In the genomic region with DNA sequence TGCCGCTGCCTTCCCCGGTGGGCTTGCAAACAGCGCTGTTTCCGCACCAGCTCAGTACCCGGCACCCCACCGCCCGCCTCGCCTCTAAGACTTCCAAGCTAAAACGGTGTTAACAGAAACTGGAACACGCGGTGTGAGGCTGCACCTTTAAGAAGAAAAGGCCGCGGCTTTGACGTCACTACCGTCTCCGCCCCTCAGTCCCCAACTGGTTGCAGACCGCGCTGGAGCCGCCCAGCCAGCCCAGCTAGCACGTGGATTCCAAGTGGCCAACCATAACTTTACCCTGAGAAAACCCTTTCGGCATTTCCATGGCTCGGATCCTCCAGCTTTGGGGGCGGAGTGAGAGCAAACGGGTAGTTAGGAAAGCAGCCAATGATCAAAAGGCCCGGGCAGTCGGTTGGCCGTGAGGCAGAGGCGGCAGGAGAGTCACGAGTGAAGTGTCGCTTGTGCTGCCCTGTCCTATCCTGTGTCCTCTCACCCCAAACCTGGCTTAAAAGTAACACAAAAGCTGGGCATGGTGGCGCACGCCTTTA, we compare ENCODE assay signal across 7 mouse cellular contexts. TPM values are rescaled to one million over a fixed set of nuclear protein-coding genes. Genes with fewer than 3 reads are reported as not detected.
DNase-seq lines count a peak whose midpoint lies in the region; ATAC-seq and TF ChIP-seq lines count a peak whose summit lies in the region.

No protein-coding gene starts in this region.

- H3K4me2 ChIP-seq in intestine, postnatal 0 days (replicated peaks; ENCODE audit: low read depth) = peak overlapping the region; percentile 87
- peak overlapping the region; percentile 90 for H3K4me2 ChIP-seq in midbrain, embryonic 12.5 days (replicated peaks)

- peaks cover 4% of the 10 kb centered on the region; the same call in 1 of the 2 replicates for H3K27me3 ChIP-seq in embryonic facial prominence, embryonic 10.5 days (replicated peaks; ENCODE audit: low read depth, poor library complexity, severe bottlenecking)
- no peaks in the 10 kb centered on the region for H3K27me3 ChIP-seq in intestine, postnatal 0 days (replicated peaks; ENCODE audit: control insufficient read depth, insufficient read depth, low read length)
- H3K27me3 ChIP-seq in midbrain, embryonic 12.5 days = no peaks in the 10 kb centered on the region; the same call in 1 of the 2 replicates
- no peaks in the 10 kb centered on the region for H3K27me3 ChIP-seq in small intestine, adult 2 months (ENCODE audit: control insufficient read depth, insufficient read depth, low read length)

- peak overlapping the region; percentile 95 for H3K27ac ChIP-seq in embryonic facial prominence, embryonic 10.5 days (replicated peaks)
- peak overlapping the region; percentile 93 for H3K27ac ChIP-seq in intestine, postnatal 0 days (ENCODE audit: low read depth, low read length)
- peak overlapping the region; percentile 85 for H3K27ac ChIP-seq in midbrain, embryonic 12.5 days (replicated peaks)
- H3K27ac ChIP-seq in small intestine, adult 2 months (ENCODE audit: insufficient read depth, low read depth, low read length) = peak overlapping the region; percentile 83

- intact Hi-C loops in left cerebral cortex, postnatal 4 days (cut with DNase I) = loop anchor here (5.0 kb wide), 1 partner anchor 91 kb away; the partner anchor contains the start of gene Ubtf

- under 1% methylated on average over 32 of the region's 32 CpGs for whole genome bisulfite sequencing in embryonic facial prominence, embryonic 10.5 days
- under 1% methylated on average over 32 of the region's 32 CpGs for WGBS in intestine, postnatal 0 days
- WGBS in midbrain, embryonic 12.5 days = under 1% methylated on average over 32 of the region's 32 CpGs
- WGBS in small intestine, adult 2 months = under 1% methylated on average over 32 of the region's 32 CpGs

- H3K4me1 ChIP-seq in embryonic facial prominence, embryonic 10.5 days = peaks cover 58% of the 10 kb centered on the region
- H3K4me1 ChIP-seq in intestine, postnatal 0 days (replicated peaks; ENCODE audit: control insufficient read depth, insufficient read depth, low read length) = peaks cover 2% of the 10 kb centered on the region; the same call in 1 of the 2 replicates
- peaks cover 34% of the 10 kb centered on the region for H3K4me1 ChIP-seq in midbrain, embryonic 12.5 days
- peaks cover 9% of the 10 kb centered on the region for H3K4me1 ChIP-seq in small intestine, adult 2 months (ENCODE audit: control insufficient read depth, insufficient read depth, insufficient read length, low read length)

- DNase-seq in adrenal gland, postnatal 10 days = peak; percentile 97
- DNase-seq in embryonic facial prominence, embryonic 10.5 days (ENCODE audit: low spot score) = peak; percentile 98
- peak; percentile 94 for DNase-seq in gonadal fat pad, adult 2 months (ENCODE audit: low read depth)
- DNase-seq in left cerebral cortex, postnatal 4 days = peak; percentile 97

- H3K9me3 ChIP-seq in embryonic facial prominence, embryonic 10.5 days = no peaks in the 10 kb centered on the region
- H3K9me3 ChIP-seq in intestine, postnatal 0 days (ENCODE audit: control insufficient read depth) = no peaks in the 10 kb centered on the region
- H3K9me3 ChIP-seq in midbrain, embryonic 12.5 days = no peaks in the 10 kb centered on the region

- TF ChIP-seq POLR2A in small intestine, adult 2 months (IDR thresholded peaks at IDR 0.05; ENCODE audit: low read depth, low read length) = peak; percentile 59

- no peak for TF ChIP-seq CTCF in intestine, postnatal 0 days (IDR thresholded peaks at IDR 0.05; ENCODE audit: low read depth)
- TF ChIP-seq CTCF in small intestine, adult 2 months (IDR thresholded peaks at IDR 0.05; ENCODE audit: extremely low read depth, insufficient read length, insufficient replicate concordance, low read depth, low read length) = no peak

- peak; percentile 88 for ATAC-seq in intestine, postnatal 0 days
- peak; percentile 83 for ATAC-seq in midbrain, embryonic 12.5 days (ENCODE audit: low FRiP score, low read depth)

- H3K36me3 ChIP-seq in embryonic facial prominence, embryonic 10.5 days (replicated peaks) = peaks cover 20% of the 10 kb centered on the region
- peaks cover 17% of the 10 kb centered on the region for H3K36me3 ChIP-seq in intestine, postnatal 0 days (ENCODE audit: control insufficient read depth, insufficient read depth)
- H3K36me3 ChIP-seq in midbrain, embryonic 12.5 days = peaks cover 13% of the 10 kb centered on the region
- peaks cover 15% of the 10 kb centered on the region for H3K36me3 ChIP-seq in small intestine, adult 2 months (ENCODE audit: control insufficient read depth, insufficient read depth, low read length)

- H3K4me3 ChIP-seq in embryonic facial prominence, embryonic 10.5 days = peak overlapping the region; percentile 92
- peak overlapping the region; percentile 70 for H3K4me3 ChIP-seq in intestine, postnatal 0 days (ENCODE audit: low read depth, low read length)
- H3K4me3 ChIP-seq in midbrain, embryonic 12.5 days = peak overlapping the region; percentile 83
- peak overlapping the region; percentile 90 for H3K4me3 ChIP-seq in small intestine, adult 2 months (ENCODE audit: low read depth, low read length)

- H3K9ac ChIP-seq in intestine, postnatal 0 days (ENCODE audit: low read depth, low read length) = peak overlapping the region; percentile 60
- peak overlapping the region; percentile 34; the same call in 1 of the 2 replicates for H3K9ac ChIP-seq in midbrain, embryonic 12.5 days (replicated peaks)

RNA-seq across cellular contexts. Expression of gene Slc25a39, which starts 0.7 kb away (rescaled TPM):
- total RNA-seq in adrenal gland, postnatal 10 days (2021) = 100 to 1,000 TPM; 327 to 377 TPM
- 229 and 241 TPM in 2 replicates for polyA plus RNA-seq in embryonic facial prominence, embryonic 10.5 days (2016; fragmentation: Nextera tagmentation; extraction: Ambion mirVana)
- polyA plus RNA-seq in gonadal fat pad, adult 2 months (2012; rRNA removed) = 297 and 389 TPM in 2 replicates
- polyA plus RNA-seq in intestine, postnatal 0 days (2015; fragmentation: Nextera tagmentation; extraction: Ambion mirVana) = 283 and 296 TPM in 2 replicates
- 10 to 100 TPM; 57.2 to 58.8 TPM for total RNA-seq in left cerebral cortex, postnatal 4 days (2021)
- polyA plus RNA-seq in midbrain, embryonic 12.5 days (2016; fragmentation: Nextera tagmentation; extraction: Ambion mirVana) = 163 and 173 TPM in 2 replicates
- polyA plus RNA-seq in small intestine, adult 2 months (2012; rRNA removed) = 322 and 403 TPM in 2 replicates

RNA-seq across cellular contexts. Expression of gene Rundc3a, which starts 15.2 kb away (rescaled TPM):
- 10 to 100 TPM; 21.2 to 34.3 TPM for total RNA-seq in adrenal gland, postnatal 10 days (2021)
- polyA plus RNA-seq in embryonic facial prominence, embryonic 10.5 days (2016; fragmentation: Nextera tagmentation; extraction: Ambion mirVana) = 10.0 and 11.9 TPM in 2 replicates
- polyA plus RNA-seq in gonadal fat pad, adult 2 months (2012; rRNA removed) = 0.95 and 1.1 TPM in 2 replicates
- 5.2 and 5.3 TPM in 2 replicates for polyA plus RNA-seq in intestine, postnatal 0 days (2015; fragmentation: Nextera tagmentation; extraction: Ambion mirVana)
- 100 to 1,000 TPM; 261 to 262 TPM for total RNA-seq in left cerebral cortex, postnatal 4 days (2021)
- 117 and 133 TPM in 2 replicates for polyA plus RNA-seq in midbrain, embryonic 12.5 days (2016; fragmentation: Nextera tagmentation; extraction: Ambion mirVana)
- 2.5 and 6.5 TPM in 2 replicates for polyA plus RNA-seq in small intestine, adult 2 months (2012; rRNA removed)

RNA-seq across cellular contexts. Expression of gene Grn, which starts 21.7 kb away (rescaled TPM):
- 100 to 1,000 TPM; 161 to 189 TPM for total RNA-seq in adrenal gland, postnatal 10 days (2021)
- polyA plus RNA-seq in embryonic facial prominence, embryonic 10.5 days (2016; fragmentation: Nextera tagmentation; extraction: Ambion mirVana) = 79.4 and 87.3 TPM in 2 replicates
- 205 and 301 TPM in 2 replicates for polyA plus RNA-seq in gonadal fat pad, adult 2 months (2012; rRNA removed)
- 339 and 382 TPM in 2 replicates for polyA plus RNA-seq in intestine, postnatal 0 days (2015; fragmentation: Nextera tagmentation; extraction: Ambion mirVana)
- 10 to 100 TPM; 54.0 to 58.5 TPM for total RNA-seq in left cerebral cortex, postnatal 4 days (2021)
- 67.0 and 82.7 TPM in 2 replicates for polyA plus RNA-seq in midbrain, embryonic 12.5 days (2016; fragmentation: Nextera tagmentation; extraction: Ambion mirVana)
- polyA plus RNA-seq in small intestine, adult 2 months (2012; rRNA removed) = 76.0 and 111 TPM in 2 replicates

RNA-seq across cellular contexts. Expression of gene Fam171a2, which starts 39.1 kb away (rescaled TPM):
- total RNA-seq in adrenal gland, postnatal 10 days (2021) = 10 to 100 TPM; 12.3 to 15.3 TPM
- 3.4 and 3.7 TPM in 2 replicates for polyA plus RNA-seq in embryonic facial prominence, embryonic 10.5 days (2016; fragmentation: Nextera tagmentation; extraction: Ambion mirVana)
- polyA plus RNA-seq in gonadal fat pad, adult 2 months (2012; rRNA removed) = 35.5 and 51.3 TPM in 2 replicates
- polyA plus RNA-seq in intestine, postnatal 0 days (2015; fragmentation: Nextera tagmentation; extraction: Ambion mirVana) = 1.7 and 1.8 TPM in 2 replicates
- total RNA-seq in left cerebral cortex, postnatal 4 days (2021) = 100 to 1,000 TPM; 237 to 243 TPM
- polyA plus RNA-seq in midbrain, embryonic 12.5 days (2016; fragmentation: Nextera tagmentation; extraction: Ambion mirVana) = 17.6 and 18.0 TPM in 2 replicates
- polyA plus RNA-seq in small intestine, adult 2 months (2012; rRNA removed) = 5.4 and 5.9 TPM in 2 replicates

RNA-seq across cellular contexts. Expression of gene Slc4a1, which starts 42.4 kb away (rescaled TPM):
- total RNA-seq in adrenal gland, postnatal 10 days (2021) = 10 to 100 TPM; 26.6 to 64.2 TPM
- polyA plus RNA-seq in embryonic facial prominence, embryonic 10.5 days (2016; fragmentation: Nextera tagmentation; extraction: Ambion mirVana) = 29.7 and 33.8 TPM in 2 replicates
- 0.35 and 0.36 TPM in 2 replicates for polyA plus RNA-seq in gonadal fat pad, adult 2 months (2012; rRNA removed)
- polyA plus RNA-seq in intestine, postnatal 0 days (2015; fragmentation: Nextera tagmentation; extraction: Ambion mirVana) = 0.29 and 0.34 TPM in 2 replicates
- total RNA-seq in left cerebral cortex, postnatal 4 days (2021) = 1 to 10 TPM in 1 of 2 experiments, under 1 TPM in 1; 0.87 to 1.9 TPM
- 26.7 and 30.4 TPM in 2 replicates for polyA plus RNA-seq in midbrain, embryonic 12.5 days (2016; fragmentation: Nextera tagmentation; extraction: Ambion mirVana)
- not detected in 2 replicates for polyA plus RNA-seq in small intestine, adult 2 months (2012; rRNA removed)

Comparison
In these comparisons a context has a peak if more than half of its experiments do, and no peak if none do; other contexts are left out.
1. Peak in every context shown above with its lines: DNase-seq, ATAC-seq, H3K4me3 ChIP-seq and H3K27ac ChIP-seq.